Mouse (Mus musculus): ENCODE data around the gene Tbcc. TPM values are rescaled to one million over a fixed set of nuclear protein-coding genes. Genes with fewer than 3 reads are reported as not detected.

Gene Tbcc
- polyA plus RNA-seq, 3 experiments from 2014 or later: 9.6 to 10.5 (median 9.9) TPM

DNA sequence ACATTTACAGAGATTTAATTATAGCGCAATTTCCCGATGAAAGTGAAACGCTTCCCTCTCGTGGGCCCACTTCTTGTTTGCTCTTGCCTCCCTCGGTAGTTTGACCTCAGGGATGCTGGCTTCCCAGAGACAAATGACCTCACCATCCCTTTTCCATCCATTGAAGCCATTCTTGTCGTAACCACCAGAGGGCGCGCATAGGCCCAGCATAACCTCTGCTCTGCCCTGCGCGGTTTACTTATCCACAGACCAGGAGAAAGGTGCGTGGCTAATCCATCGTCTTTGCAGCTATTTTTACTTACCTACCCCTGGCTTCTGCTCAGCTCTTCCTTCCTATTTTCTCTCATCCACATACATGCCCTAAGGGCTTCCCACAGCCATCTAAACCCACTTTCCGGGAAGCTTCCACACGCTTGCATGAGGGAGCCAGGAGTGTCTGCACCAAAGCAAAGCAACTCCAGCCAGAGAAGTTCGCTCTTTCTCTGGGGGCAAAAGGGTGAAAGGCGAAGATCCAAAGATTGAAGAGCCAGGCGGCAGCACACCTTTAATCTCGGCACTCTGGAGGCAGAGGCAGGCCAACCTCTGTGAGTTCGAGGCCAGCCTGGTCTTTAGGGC lies 13.5 kb downstream of the Tbcc start:
- peak; percentile 67 for ATAC-seq

DNA sequence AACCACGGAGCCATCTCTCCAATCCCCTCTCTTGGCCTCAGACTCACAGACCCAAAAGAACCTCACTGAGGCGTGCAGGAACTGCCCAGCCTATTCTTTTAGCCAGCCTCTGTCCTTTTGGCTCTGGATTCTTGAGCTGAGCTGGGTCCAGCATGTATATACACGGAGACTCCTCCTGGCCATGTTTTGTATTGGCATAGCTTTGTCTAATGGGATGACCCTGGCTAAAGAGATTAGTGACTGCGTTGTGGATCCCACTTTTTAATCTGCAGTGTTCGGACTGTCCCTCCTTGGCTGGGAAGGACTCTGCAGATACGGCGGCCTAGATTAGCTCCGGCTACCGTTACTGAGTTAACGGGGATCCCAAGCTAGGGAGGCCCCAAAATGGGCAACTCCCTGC lies 19.7 kb downstream of the Tbcc start, which contains the start of gene Prph2:
Gene Prph2 (plus strand): TSS at position 274 of the 400 bp plus-strand sequence.
- no peak for ATAC-seq

- no peak for ATAC-seq
These were observed 21.8 kb downstream of the Tbcc start for GRCm38 (mm10) chr17:46912331-46912730.

DNA sequence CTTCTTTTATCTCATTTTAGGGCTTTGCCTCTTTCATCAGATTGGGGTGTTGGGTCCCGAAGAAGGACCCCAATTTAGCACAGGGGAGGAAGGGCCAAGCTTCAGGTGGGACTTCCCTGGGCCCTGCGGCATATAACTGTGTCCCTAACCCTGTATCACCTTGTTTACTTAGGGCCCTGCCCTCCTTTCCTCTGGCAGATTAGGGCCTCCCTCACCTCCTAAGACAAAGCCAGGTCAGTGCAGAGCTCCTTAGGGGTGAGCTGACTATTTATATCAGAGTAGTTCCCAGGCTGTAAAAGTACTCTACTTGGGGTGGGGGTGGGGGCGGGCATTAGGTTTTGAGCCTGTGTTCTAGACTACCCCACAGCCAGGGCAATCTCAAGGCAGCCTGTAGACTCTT lies 24.6 kb downstream of the Tbcc start:
- no peak for ATAC-seq

DNA sequence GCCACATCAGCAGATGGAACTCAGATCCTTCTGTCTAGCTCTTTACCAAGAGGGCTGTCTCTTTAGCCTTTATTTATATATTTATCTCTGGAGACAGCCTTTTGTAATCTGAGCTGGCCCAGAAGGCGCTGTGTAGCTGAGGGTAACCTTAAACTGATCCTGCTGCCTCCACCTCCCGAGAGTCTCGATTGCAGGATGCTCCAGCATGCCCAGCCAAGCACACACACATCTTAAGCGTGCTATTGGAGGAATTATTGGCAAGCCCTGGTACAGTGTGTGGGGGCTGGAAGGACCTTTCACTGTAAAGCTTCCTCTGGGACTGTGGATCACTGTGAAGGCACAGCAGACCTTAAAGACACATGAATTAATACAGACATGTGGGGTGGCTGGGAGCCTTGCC lies 28.5 kb downstream of the Tbcc start:
- no peak for ATAC-seq

GRCm38 (mm10) chr17:46920855-46921254 lies 30.4 kb downstream of the Tbcc start:
- ATAC-seq: no peak

GRCm38 (mm10) chr17:46926192-46926591 lies 35.7 kb downstream of the Tbcc start:
- no peak for ATAC-seq

DNA sequence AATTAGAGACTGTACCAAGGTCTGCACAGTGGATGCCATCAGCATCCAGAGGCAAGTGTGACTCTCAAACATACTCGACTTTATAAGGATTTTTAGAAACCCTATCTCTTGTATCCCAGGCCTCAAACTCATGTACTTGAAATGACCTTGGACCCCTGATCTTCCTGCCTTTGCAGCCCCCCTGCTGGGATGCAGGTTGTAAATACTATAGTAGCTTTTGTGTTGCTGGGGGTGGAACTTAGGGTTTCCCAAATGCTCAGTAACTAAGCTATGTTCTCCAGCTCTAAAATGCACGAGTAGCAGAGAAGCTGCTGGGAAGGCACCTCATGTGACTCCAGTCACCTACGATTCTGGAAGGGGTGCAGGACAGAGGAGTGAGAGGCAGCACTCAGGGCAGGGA lies 36.5 kb downstream of the Tbcc start:
- ATAC-seq: no peak

DNA sequence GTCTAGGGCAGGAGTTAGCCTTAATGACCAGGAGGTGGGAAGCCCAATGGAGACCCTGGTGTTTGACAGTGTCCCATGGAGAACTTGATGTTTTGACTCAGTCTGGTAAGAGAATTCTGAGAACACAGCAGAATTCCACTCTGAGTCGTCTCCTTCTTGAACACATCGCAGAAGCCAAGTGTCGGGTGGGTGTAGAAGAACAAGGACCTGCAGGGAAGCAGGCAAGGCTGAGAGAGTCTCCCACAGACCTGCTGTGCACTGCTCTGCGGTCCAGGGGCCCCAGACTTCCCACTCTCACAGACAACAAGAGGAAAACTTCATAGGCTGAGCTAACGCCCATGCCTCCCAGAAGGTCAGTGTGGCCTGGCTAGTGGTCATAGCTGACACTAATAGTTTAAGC lies 37.3 kb downstream of the Tbcc start:
- ATAC-seq: no peak

GRCm38 (mm10) chr17:46929277-46929676 lies 38.8 kb downstream of the Tbcc start:
- ATAC-seq: no peak

GRCm38 (mm10) chr17:46929897-46930296 lies 39.4 kb downstream of the Tbcc start:
- no peak for ATAC-seq

- ATAC-seq: peak; percentile 32
These were observed 42.5 kb downstream of the Tbcc start for GRCm38 (mm10) chr17:46932961-46933360.

DNA sequence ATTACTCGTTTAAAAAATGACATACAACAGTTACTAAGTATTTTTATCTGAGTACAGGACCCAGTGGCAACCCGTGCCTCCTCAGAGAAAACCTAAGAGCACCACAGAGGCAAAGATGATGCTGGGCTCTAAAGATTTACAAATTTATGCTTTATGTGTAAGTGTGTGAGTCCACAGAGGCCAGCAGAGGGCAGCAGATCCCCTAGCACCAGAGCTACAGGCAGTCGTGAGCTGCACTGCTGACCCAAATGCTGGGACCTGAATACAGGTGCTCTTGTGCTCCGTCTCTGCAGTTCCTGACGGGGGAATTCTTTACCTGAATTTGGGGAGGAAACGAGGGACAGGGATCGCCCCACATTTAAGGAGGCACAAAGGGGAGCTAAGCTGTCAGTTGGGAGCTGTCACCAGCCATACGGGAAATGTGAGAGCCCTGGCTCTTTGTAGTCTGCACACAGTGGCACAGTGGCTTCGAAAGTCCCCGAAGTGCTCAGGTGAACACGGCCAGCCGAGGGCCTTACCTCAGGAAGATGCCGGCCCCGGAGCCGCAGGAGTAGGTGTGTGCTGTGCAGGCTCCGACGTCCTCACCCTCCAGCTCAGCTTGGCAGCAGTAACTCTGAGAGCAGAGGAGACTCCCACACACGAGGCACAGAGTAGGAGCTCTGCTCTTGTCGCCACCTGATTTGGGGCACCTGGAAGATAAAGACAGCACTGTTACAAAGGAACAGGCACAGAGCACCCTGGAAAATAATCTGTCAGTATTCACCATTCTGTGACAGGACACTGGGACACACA lies 43.3 kb downstream of the Tbcc start:
- ATAC-seq: no peak

DNA sequence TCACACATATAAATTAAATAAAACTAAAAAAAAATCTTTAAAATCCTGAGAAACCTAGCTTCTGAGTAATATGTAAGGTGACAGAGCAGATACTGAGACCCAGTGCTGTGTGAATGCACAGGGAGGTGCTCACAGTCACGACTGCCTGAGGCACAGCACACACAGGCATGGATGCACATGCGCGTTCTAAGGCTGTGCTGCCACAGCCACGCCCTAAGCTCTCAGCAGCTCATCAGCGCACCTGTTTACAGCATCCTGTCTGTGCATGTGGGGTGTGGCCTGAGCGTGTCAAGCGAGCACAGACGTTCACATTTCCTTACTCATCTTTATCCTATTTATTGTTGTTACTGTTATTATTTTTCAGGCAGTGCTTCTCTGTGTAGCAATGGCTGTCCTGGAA lies 50.0 kb downstream of the Tbcc start:
- no peak for ATAC-seq

Other genes starting within 250 kb of the Tbcc start
- 10 to 100 TPM in 1 of 3 experiments, 1 to 10 TPM in 2; 7.6 to 10.1 (median 9.1) TPM for gene Klc4, start 244.7 kb upstream of the Tbcc start, polyA plus RNA-seq (2017; shearing (Covaris generic))
- 10 to 100 TPM; 59.1 to 81.9 (median 60.2) TPM for gene Mrpl2, start 244.5 kb upstream of the Tbcc start, polyA plus RNA-seq (2017; shearing (Covaris generic))
- gene Cul7, start 240.3 kb upstream of the Tbcc start, polyA plus RNA-seq (2017; shearing (Covaris generic)): 1 to 10 TPM; 1.7 to 4.1 (median 2.5) TPM
- gene Rrp36, start 216.3 kb upstream of the Tbcc start, polyA plus RNA-seq (2017; shearing (Covaris generic)): 10 to 100 TPM; 47.3 to 50.7 (median 47.7) TPM
- gene Mea1, start 211.9 kb upstream of the Tbcc start, polyA plus RNA-seq (2017; shearing (Covaris generic)): 100 to 1,000 TPM; 162 to 181 (median 163) TPM
- 10 to 100 TPM; 20.7 to 22.4 (median 21.7) TPM for gene Klhdc3, start 209.8 kb upstream of the Tbcc start, polyA plus RNA-seq (2017; shearing (Covaris generic))
- 10 to 100 TPM; 23.2 to 25.5 (median 23.5) TPM for gene Ppp2r5d, start 185.6 kb upstream of the Tbcc start, polyA plus RNA-seq (2017; shearing (Covaris generic))
- 1 to 10 TPM; 3.1 to 4.8 (median 4.6) TPM for gene Pex6, start 179.2 kb upstream of the Tbcc start, polyA plus RNA-seq (2017; shearing (Covaris generic))
- 1 to 10 TPM in 1 of 3 experiments, under 1 TPM in 2; 0.40 to 2.3 (median 0.72) TPM for gene Gnmt, start 161.5 kb upstream of the Tbcc start, polyA plus RNA-seq (2017; shearing (Covaris generic))
- gene Cnpy3, start 138.5 kb upstream of the Tbcc start, polyA plus RNA-seq (2017; shearing (Covaris generic)): 10 to 100 TPM; 19.1 to 36.3 (median 27.8) TPM
- under 1 TPM in 2 of 3 experiments, not detected in 1; 0.44 to 0.47 TPM for gene Ptcra, start 127.0 kb upstream of the Tbcc start, polyA plus RNA-seq (2017; shearing (Covaris generic))
- gene 2310039H08Rik, start 118.0 kb upstream of the Tbcc start, polyA plus RNA-seq (2017; shearing (Covaris generic)): 10 to 100 TPM; 16.4 to 17.9 (median 17.3) TPM
- gene Rpl7l1, start 108.0 kb upstream of the Tbcc start, polyA plus RNA-seq (2017; shearing (Covaris generic)): 100 to 1,000 TPM; 120 to 149 (median 139) TPM
- gene Bicral, start 32.2 kb upstream of the Tbcc start, polyA plus RNA-seq (2017; shearing (Covaris generic)): 1 to 10 TPM; 7.6 to 9.2 (median 9.1) TPM
- gene Prph2, start 19.8 kb downstream of the Tbcc start, polyA plus RNA-seq (2017; shearing (Covaris generic)): not detected
- 10 to 100 TPM; 12.1 to 19.4 (median 13.2) TPM for gene Ubr2, start 119.9 kb downstream of the Tbcc start, polyA plus RNA-seq (2017; shearing (Covaris generic))

Measured in inflammation-experienced regulatory T-cells, adult 6 months (primary cell).